Mouse (Mus musculus) ovary, adult 10 weeks (tissue): Measurements from ENCODE around the gene Ifit1. TPM values are rescaled to one million over a fixed set of nuclear protein-coding genes. Genes with fewer than 3 reads are reported as not detected.

Source experiments
- polyA plus RNA-seq: library from polyadenylated mRNA; stranded (reverse); fragments of 350-450 nt; fragmentation: Illumina TruSeq; extraction: RNeasy Lipid Tissue Mini Kit (QIAGEN cat#74804); gene quantifications from one replicate; pipeline ENCODE4 v1.2.3, GENCODE M21; 2014

Ifit1 gene
- polyA plus RNA-seq: 12.6 TPM

GRCm38 (mm10) chr19:34640623-34641022 lies at the start of gene Ifit1, which contains the start of gene Ifit1bl2:
Gene Ifit1 (plus strand): TSS chr19:34640871.
Gene Ifit1bl2 (minus strand): TSS chr19:34640743.

DNA sequence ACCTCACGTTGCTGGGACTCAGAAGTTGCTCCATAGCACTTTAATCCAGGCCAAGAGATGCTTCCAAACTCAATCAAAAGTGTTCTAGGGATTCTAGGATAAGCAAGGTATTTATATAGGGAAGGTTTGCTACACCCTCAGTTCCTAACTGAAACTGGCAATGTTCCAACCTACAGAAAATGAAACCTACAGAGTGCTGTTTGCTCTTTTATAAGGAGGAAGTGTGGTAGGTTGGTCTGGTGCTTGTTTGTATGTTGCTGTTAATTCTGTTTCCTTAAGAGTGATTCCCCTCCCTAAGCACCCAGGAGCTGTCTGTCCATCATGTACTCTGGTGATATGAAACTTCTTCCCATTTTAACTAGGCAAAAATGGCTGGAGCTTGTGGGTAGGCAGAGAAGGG lies 38.8 kb upstream of the Ifit1 start, which contains the start of gene Ifit1bl1:
Gene Ifit1bl1, minus strand, starts transcription at position 69 of the 400 bp plus-strand sequence.

DNA sequence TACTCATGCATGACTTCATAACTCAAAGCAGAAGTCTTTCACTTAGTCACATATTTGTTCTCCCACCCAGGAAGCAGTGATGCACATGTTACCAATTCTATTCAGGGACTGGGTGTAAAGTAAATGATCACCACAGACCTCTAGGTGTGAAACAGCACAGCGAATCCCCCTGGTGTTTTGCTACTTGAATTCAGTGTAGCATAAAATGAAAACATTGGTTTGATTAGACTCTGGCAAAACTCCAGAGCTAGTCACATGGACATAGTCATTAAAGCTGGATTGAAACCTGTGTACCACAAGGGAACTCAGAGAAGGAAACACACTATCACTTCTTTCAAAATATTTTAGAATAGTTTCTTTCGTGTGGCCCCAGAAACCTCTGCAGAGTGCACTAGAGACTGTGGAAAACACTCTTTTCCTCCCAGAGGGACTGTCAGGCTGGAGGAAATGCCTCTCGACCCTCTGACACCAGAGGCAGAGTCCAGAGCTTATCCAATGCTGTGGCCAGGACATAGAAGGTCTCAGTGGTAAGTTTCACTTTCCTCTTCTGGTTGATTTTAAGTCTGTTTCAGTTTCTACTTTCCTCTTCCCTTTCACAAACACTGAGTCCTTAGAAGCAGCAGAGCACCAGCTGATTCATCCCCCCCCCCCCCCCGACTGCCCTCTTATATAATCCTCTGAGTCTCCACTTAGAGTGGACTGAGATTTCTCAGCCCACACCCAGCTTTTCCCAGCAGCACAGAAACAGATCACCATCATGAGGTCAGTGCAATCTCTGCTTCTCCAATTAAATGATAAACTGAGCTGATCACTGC lies 33.2 kb upstream of the Ifit1 start, which contains the start of gene Ifit3b:
Gene Ifit3b, plus strand, starts transcription at position 734 of the 815 bp plus-strand sequence.

Other genes starting within 250 kb of the Ifit1 start
- gene Ch25h, start 165.7 kb upstream of the Ifit1 start, polyA plus RNA-seq: 1.1 TPM
- 101 TPM for gene Lipa, start 113.4 kb upstream of the Ifit1 start, polyA plus RNA-seq
- 17.5 TPM for gene Ifit2, start 90.2 kb upstream of the Ifit1 start, polyA plus RNA-seq
- 8.6 TPM for gene Ifit3, start 57.3 kb upstream of the Ifit1 start, polyA plus RNA-seq
- 2.8 TPM for gene Ifit1bl1, start 38.9 kb upstream of the Ifit1 start, polyA plus RNA-seq
- 3.3 TPM for gene Ifit3b, start 32.9 kb upstream of the Ifit1 start, polyA plus RNA-seq
- gene Ifit1bl2, start 128 bp upstream of the Ifit1 start, polyA plus RNA-seq: 12.5 TPM
- 1.4 TPM for gene Slc16a12, start 106.4 kb downstream of the Ifit1 start, polyA plus RNA-seq
- 310 TPM for gene Pank1, start 238.6 kb downstream of the Ifit1 start, polyA plus RNA-seq